Mouse (Mus musculus) CH12.LX (cell line): Measurements from ENCODE around the gene Prkd3.

Experiments
- CHD2 ChIP-seq: IDR thresholded peaks from 2 replicates; pipeline ENCODE4 v1.6.1; 2011; ENCODE audit warnings: low read length, improper control_type of control experiment
- POLR2AphosphoS2 ChIP-seq: IDR thresholded peaks from 2 replicates; pipeline ENCODE4 v1.6.1; 2011; ENCODE audit warnings: low read depth, low read length, improper control_type of control experiment

DNA sequence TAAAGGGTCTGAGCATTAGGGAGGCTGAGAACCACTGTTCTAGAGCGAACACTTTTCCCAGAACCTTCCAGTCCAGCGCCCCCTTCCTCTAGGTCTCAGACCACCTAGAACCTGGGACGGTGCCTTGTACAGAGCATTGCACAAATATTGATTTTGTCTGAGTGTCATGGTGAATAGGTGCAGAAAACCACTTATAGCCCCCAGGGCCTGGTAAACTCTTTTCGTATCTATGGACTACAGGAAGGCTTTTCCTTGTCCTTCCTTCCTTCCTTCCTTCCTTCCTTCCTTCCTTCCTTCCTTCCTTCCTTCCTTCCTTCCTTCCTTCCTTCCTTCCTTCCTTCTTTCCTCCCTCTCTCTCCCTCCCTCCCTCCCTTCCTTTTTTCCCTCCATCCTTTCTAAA is 31.0 kb upstream of the Prkd3 start, which contains the start of gene Qpct:
- no peak for TF ChIP-seq CHD2
- no peak for TF ChIP-seq POLR2AphosphoS2
